Mouse (Mus musculus) 3134 (cell line): ENCODE measurements around the gene Hist2h2aa2.
"Not testable (repeated sequence)": the region's sequence is repeated elsewhere in the genome, so short reads cannot be mapped to it uniquely, and the experiment has no call there.

Experiments used
- DNase-seq: peaks from one replicate; pipeline ENCODE4 v3.0.0-alpha.2; 2011; ENCODE audit warnings: low spot score; ENCODE audit not compliant: insufficient read length; ENCODE audit errors: extremely low read depth

Gene Hist2h2aa2

DNA sequence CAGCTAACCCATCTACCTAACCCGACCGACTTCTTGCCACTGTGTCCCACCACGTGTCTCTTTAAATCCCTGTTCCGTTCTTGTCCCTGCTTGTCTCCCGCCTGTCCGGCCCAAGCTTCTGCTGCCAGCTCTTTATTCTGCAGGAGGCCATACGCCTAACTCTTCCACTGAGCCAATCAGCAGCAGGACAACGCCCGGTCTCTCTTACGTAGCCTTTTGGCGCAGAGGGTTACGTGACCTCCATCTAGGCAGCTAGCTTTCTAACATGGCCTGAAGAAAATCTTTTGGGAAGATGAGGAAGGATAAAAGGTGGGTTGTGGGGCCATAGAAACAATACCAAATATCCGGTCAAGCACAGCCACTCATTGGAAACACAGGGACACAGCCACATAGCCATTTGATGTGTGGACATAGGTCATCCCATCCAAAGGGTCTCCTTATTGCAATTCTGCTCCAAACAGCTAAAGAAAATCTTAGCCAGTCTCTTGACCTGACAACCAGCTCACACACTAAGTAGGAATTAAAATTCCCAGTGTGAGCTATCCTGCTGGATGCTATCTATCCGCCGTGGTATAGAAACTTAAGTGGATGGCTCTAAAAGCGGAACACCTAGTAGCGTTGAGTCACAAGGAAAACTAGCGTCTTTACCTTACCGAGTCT is 22.3 kb upstream of the Hist2h2aa2 start:
- peak; percentile 84 for DNase-seq

DNA sequence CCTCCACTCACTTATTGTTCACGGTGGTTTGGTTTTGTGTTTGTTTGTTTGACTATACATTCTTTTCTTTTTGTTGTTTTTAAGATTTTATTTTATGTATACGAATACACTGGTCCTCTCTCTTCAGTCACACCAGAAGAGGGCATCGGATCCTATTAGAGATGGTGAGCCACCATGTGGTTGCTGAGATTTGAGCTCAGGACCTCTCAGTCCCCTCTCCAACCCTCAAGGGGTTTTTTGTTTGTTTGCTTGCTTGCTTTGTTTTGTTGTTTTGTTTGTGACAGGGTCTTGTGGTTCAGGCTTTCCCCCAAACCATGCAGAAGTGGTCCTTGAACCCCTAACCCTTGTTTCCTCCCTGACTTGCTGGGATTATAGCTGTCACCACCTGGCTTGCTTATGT is 21.5 kb upstream of the Hist2h2aa2 start:
- peak; percentile 29 for DNase-seq

GRCm38 (mm10) chr3:96260220-96260619 is 20.1 kb upstream of the Hist2h2aa2 start:
- DNase-seq, result peak; percentile 46

GRCm38 (mm10) chr3:96257190-96257589 is 17.1 kb upstream of the Hist2h2aa2 start:
- no peak for DNase-seq

- DNase-seq, result no peak
Observed at GRCm38 (mm10) chr3:96255926-96256593, 16.0 kb upstream of the Hist2h2aa2 start.

DNA sequence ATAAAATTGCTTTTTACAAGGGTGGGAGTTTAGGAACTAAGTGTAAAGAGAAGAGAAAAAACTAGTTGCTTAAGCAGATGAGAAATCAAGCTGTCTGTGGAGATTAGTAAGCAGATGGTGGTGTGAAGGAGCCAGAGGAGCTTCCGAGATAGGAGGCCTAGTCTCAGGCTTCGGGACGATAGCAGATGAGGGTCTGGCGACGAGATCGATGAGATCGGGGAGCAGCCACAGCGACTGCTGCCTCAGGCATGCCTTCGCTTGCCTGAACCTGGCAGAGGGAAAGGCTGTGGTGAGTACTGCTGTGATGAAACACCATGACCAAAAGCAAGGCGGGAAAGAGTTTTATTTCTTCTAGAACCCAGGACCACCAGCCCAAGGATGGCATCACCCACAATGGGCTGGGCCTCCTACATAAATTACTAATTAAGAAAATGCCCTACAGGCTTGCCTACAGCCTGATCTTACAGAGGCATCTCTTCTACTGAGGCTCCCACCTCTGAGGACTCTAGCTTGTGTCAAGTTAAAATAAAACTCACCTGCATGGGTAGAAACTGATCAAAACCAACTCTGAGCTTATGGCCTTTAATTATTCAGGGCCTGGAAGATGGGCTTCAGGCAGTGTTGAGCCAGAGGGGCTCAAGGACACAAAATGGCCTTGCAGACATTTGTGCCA is 14.7 kb upstream of the Hist2h2aa2 start:
- no peak for DNase-seq

GRCm38 (mm10) chr3:96251787-96252186 is 11.7 kb upstream of the Hist2h2aa2 start:
- no peak for DNase-seq

GRCm38 (mm10) chr3:96250890-96251289 is 10.8 kb upstream of the Hist2h2aa2 start:
- no peak for DNase-seq

DNA sequence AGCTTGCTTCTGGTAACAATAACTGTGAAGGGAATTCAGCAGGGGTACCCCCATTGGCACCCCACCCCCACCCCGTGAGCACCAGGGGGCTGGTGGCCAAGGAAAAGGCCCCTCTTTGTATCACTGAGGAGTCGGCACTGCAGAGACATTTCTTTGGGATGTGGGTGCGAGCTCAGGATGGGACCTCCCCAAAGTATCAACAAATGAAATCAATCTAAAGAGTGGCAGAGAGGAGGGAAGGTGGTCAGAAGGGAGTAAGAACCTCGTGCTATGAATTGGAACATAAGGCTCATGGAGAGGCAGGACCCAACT is 8.9 kb upstream of the Hist2h2aa2 start:
- peak; percentile 76 for DNase-seq

GRCm38 (mm10) chr3:96248141-96249033 is 8.3 kb upstream of the Hist2h2aa2 start:
- peak; percentile 49 for DNase-seq

DNA sequence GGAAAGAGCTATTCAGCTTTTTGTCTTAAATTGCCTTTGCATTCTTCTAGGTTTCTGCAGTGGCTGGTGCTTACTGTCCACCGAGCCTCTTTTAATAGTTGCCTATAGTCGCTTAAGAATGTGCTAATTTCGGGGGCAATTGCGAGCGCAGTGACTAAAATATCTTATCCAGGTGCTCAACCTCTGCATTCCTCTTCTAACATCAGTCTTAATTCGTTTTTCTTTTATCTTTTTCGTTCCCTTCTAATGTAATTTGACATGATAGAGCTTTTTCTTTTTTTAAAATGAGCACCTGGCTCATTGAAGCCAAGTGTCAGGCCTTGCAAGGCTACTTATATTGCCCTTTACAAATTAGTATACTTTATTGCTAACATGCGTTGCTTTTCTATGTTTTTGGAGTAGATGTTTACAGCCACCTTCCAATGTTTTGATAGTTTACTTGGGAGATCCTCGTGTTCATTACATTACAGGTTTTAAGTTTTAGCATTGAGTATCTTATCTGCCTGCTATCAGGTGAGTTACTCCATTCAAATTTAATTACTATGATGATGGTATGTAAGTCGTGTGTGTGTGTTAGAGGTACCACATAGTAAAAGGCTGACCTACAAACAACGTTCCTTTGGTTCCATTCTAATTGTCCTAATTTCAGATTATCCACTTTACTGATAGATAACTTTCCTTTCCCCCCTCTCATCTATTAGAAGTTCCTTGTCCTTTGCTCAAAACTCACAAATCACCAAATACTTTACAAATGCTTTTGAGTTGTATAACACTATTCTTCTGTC is 7.5 kb upstream of the Hist2h2aa2 start:
- DNase-seq, result peak; percentile 82

DNA sequence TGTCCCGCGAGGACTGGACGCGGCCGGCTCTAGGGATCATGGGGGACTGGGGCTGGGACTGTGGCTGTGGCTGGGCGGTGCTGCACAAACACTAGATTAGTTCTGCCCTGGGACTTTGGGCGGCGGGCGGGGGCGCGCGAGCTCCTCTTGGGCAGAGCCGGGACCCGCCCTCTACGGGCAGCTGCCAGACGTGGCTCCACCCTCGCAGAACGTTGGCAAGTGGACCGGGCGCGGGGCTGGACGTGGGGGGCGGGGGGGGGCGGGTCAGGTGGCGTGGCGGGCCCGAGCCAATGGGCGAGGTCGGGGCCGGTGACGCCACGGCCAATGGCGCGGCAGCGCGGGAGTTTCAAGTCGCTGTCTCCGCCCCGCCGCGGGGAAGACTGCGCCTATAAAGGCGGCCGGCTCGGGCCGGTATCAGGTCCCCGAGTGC is 6.4 kb upstream of the Hist2h2aa2 start, which contains the start of gene Hist2h3c1:
Gene Hist2h3c1, plus strand, starts transcription at position 259 of the 430 bp plus-strand sequence.
- not testable (repeated sequence) for DNase-seq

- not testable (repeated sequence) for DNase-seq
Observed at GRCm38 (mm10) chr3:96246018-96246417, 5.9 kb upstream of the Hist2h2aa2 start.

DNA sequence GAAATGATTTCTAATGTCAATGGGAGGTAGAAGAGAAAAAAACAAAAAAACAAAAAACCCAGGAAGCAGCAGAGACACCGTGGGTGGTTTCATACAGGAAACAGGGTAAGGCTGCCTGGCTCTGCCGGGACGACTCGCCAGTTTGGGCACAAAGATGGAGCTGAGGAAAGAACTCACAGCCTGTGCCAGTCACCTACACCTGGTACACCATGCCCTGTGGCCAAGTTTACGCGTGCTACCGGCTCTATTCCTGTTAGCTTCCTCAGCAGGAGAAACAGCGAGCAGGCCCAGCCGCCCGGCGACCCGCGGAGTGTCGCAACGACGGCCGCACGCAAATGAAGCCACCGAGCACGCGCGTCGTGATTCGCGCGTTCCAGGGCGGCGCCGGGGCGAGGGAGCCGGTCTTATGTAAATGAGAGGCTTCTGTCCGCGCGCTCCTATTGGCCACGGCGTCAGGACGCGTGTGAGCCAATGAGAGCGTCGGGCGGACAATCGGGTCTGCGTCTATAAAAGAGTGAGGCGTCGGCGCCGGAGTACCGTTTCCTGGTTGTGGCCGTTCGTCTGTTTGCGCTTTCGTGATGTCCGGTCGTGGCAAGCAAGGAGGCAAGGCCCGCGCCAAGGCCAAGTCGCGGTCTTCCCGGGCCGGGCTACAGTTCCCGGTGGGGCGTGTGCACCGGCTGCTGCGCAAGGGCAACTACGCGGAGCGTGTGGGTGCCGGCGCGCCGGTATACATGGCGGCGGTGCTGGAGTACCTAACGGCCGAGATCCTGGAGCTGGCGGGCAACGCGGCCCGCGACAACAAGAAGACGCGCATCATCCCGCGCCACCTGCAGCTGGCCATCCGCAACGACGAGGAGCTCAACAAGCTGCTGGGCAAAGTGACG is 5.2 kb upstream of the Hist2h2aa2 start, which contains the start of gene Hist2h2aa1:
Gene Hist2h2aa1, plus strand, starts transcription at position 495 of the 884 bp plus-strand sequence.
- peak; percentile 98 for DNase-seq

- peak; percentile 31 for DNase-seq
Observed at GRCm38 (mm10) chr3:96243921-96244572, 4.0 kb upstream of the Hist2h2aa2 start.

- DNase-seq, result no peak
Observed at GRCm38 (mm10) chr3:96240799-96241197, 722 bp upstream of the Hist2h2aa2 start.

GRCm38 (mm10) chr3:96238954-96239793 is 902 bp downstream of the Hist2h2aa2 start, which contains the start of gene Hist2h3c2:
Hist2h3c2 (minus strand) TSS chr3:96239127.
- DNase-seq, result not testable (repeated sequence)
